Mouse (Mus musculus): Measurements from ENCODE around the gene Psmg4. TPM values are rescaled to one million over a fixed set of nuclear protein-coding genes. Genes with fewer than 3 reads are reported as not detected.

Psmg4 gene
- polyA plus RNA-seq, 1 experiment from 2014 or later: 79.2 TPM

- Histone ChIP-seq H3K27ac (replicated peaks; ENCODE audit: low read depth, low read length) (peak overlapping the region; percentile 98), H3K36me3 (ENCODE audit: control insufficient read depth, insufficient read depth, low read length) (peaks cover 6% of the 10 kb centered on the region; the same call in 1 of the 2 replicates), H3K27me3 (ENCODE audit: control insufficient read depth, insufficient read depth, low read length) (no peaks in the 10 kb centered on the region), H3K4me2 (ENCODE audit: low read length) (peak overlapping the region; percentile 88), H3K9ac (replicated peaks; ENCODE audit: low read length) (peak overlapping the region; percentile 76), H3K4me1 (ENCODE audit: control insufficient read depth, insufficient read depth, low read length) (peaks cover 36% of the 10 kb centered on the region), H3K4me3 (replicated peaks; ENCODE audit: low read depth, low read length) (peak overlapping the region; percentile 93), H3K9me3 (ENCODE audit: control insufficient read depth, low read length) (no peaks in the 10 kb centered on the region)
- DNase-seq: peak; percentile 90
- no peak for ATAC-seq (ENCODE audit: low FRiP score, low TSS enrichment)
- WGBS: under 1% methylated on average over 15 of the region's 15 CpGs
Measured at GRCm38 (mm10) chr13:34133326-34134071, 29.3 kb upstream of the Psmg4 start.

- peak; percentile 56 for DNase-seq
- peak overlapping the region; percentile 93 for H3K4me3 ChIP-seq (replicated peaks; ENCODE audit: low read depth, low read length)
Measured at GRCm38 (mm10) chr13:34134276-34134675, 28.5 kb upstream of the Psmg4 start.

GRCm38 (mm10) chr13:34136605-34137004 lies 26.2 kb upstream of the Psmg4 start:
- Histone ChIP-seq H3K36me3 (ENCODE audit: control insufficient read depth, insufficient read depth, low read length) (no peaks in the 10 kb centered on the region), H3K4me2 (ENCODE audit: low read length) (peak overlapping the region; percentile 17; the same call in 1 of the 2 replicates), H3K27me3 (ENCODE audit: control insufficient read depth, insufficient read depth, low read length) (no peaks in the 10 kb centered on the region), H3K27ac (replicated peaks; ENCODE audit: low read depth, low read length) (peak overlapping the region; percentile 98), H3K4me1 (ENCODE audit: control insufficient read depth, insufficient read depth, low read length) (peaks cover 36% of the 10 kb centered on the region), H3K9ac (replicated peaks; ENCODE audit: low read length) (peak overlapping the region; percentile 34; the same call in 1 of the 2 replicates), H3K4me3 (replicated peaks; ENCODE audit: low read depth, low read length) (no peak overlapping the region), H3K9me3 (ENCODE audit: control insufficient read depth, low read length) (no peaks in the 10 kb centered on the region)
- 28% methylated on average over 7 of the region's 7 CpGs for WGBS
- no peak for ATAC-seq (ENCODE audit: low FRiP score, low TSS enrichment)
- DNase-seq: peak; percentile 71

More at GRCm38 (mm10) chr13:34134276-34134675, 28.5 kb upstream of the Psmg4 start:
- Histone ChIP-seq H3K27me3 (ENCODE audit: control insufficient read depth, insufficient read depth, low read length) (no peaks in the 10 kb centered on the region), H3K4me1 (ENCODE audit: control insufficient read depth, insufficient read depth, low read length) (peaks cover 36% of the 10 kb centered on the region), H3K9me3 (ENCODE audit: control insufficient read depth, low read length) (no peaks in the 10 kb centered on the region), H3K4me2 (ENCODE audit: low read length) (peak overlapping the region; percentile 88), H3K36me3 (ENCODE audit: control insufficient read depth, insufficient read depth, low read length) (no peaks in the 10 kb centered on the region), H3K27ac (replicated peaks; ENCODE audit: low read depth, low read length) (peak overlapping the region; percentile 98), H3K9ac (replicated peaks; ENCODE audit: low read length) (peak overlapping the region; percentile 76)
- no peak for ATAC-seq (ENCODE audit: low FRiP score, low TSS enrichment)
- WGBS: 11% methylated on average over 7 of the region's 7 CpGs

DNA sequence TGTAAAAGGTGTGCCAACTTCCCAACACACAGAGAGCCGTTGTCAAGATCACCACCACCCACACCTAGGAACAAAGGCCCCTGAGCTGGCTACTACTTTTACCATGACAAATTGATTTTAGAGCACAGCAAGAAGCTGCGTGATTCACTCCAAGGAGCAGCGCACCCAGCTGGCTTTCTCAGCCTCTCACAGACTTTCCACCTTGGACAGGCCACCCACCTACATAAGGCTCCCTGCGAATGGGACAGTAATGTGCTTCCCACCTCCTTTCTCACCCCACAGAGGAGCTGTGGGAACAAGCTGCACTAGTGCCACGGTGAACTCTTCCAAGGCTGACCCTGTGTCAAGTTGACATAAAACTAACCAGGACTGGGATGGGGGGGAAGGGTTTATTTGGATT lies 19.4 kb upstream of the Psmg4 start:
- Histone ChIP-seq H3K36me3 (ENCODE audit: control insufficient read depth, insufficient read depth, low read length) (no peaks in the 10 kb centered on the region), H3K27me3 (ENCODE audit: control insufficient read depth, insufficient read depth, low read length) (no peaks in the 10 kb centered on the region), H3K9ac (replicated peaks; ENCODE audit: low read length) (no peak overlapping the region), H3K9me3 (ENCODE audit: control insufficient read depth, low read length) (no peaks in the 10 kb centered on the region), H3K4me2 (ENCODE audit: low read length) (no peak overlapping the region), H3K4me1 (ENCODE audit: control insufficient read depth, insufficient read depth, low read length) (peaks cover 18% of the 10 kb centered on the region), H3K27ac (replicated peaks; ENCODE audit: low read depth, low read length) (peak overlapping the region; percentile 37; the same call in 1 of the 2 replicates), H3K4me3 (replicated peaks; ENCODE audit: low read depth, low read length) (no peak overlapping the region)
- no peak for ATAC-seq (ENCODE audit: low FRiP score, low TSS enrichment)
- no peak for DNase-seq
- WGBS: 22% methylated on average over 5 of the region's 5 CpGs

GRCm38 (mm10) chr13:34146916-34147315 lies 15.8 kb upstream of the Psmg4 start:
- H3K36me3 ChIP-seq (ENCODE audit: control insufficient read depth, insufficient read depth, low read length): no peaks in the 10 kb centered on the region
- H3K4me3 ChIP-seq (replicated peaks; ENCODE audit: low read depth, low read length): no peak overlapping the region
- peak; percentile 18 for DNase-seq
- H3K27me3 ChIP-seq (ENCODE audit: control insufficient read depth, insufficient read depth, low read length): no peaks in the 10 kb centered on the region
- H3K4me1 ChIP-seq (ENCODE audit: control insufficient read depth, insufficient read depth, low read length): peaks cover 34% of the 10 kb centered on the region
- WGBS: 47% methylated on average over 3 of the region's 3 CpGs
- no peak overlapping the region for H3K9ac ChIP-seq (replicated peaks; ENCODE audit: low read length)
- H3K9me3 ChIP-seq (ENCODE audit: control insufficient read depth, low read length): no peaks in the 10 kb centered on the region
- ATAC-seq (ENCODE audit: low FRiP score, low TSS enrichment): no peak
- H3K27ac ChIP-seq (replicated peaks; ENCODE audit: low read depth, low read length): peak overlapping the region; percentile 97; the same call in 1 of the 2 replicates
- no peak overlapping the region for H3K4me2 ChIP-seq (ENCODE audit: low read length)

DNA sequence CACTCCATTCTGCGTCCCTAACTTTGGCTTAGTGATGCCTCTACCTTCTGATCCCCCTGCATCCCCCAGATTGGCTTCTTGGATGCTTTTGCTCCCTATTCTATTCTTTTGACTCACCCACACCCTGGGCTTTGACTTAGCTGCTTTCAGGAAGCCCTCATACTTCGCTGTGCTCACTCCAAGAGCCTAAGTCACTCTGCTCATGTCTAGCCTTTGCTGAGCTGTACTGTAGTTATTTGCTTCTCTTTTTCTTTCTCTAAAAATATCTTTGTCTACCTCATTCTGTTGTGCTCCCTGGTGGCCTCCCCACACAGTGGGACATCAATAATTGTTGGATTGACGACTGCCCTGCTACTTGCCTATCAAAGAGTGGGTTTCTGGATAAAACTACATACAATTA lies 14.6 kb upstream of the Psmg4 start:
- Histone ChIP-seq H3K27ac (replicated peaks; ENCODE audit: low read depth, low read length) (peak overlapping the region; percentile 97), H3K27me3 (ENCODE audit: control insufficient read depth, insufficient read depth, low read length) (no peaks in the 10 kb centered on the region), H3K4me3 (replicated peaks; ENCODE audit: low read depth, low read length) (peak overlapping the region; percentile 32), H3K9ac (replicated peaks; ENCODE audit: low read length) (peak overlapping the region; percentile 60), H3K4me1 (ENCODE audit: control insufficient read depth, insufficient read depth, low read length) (peaks cover 34% of the 10 kb centered on the region), H3K36me3 (ENCODE audit: control insufficient read depth, insufficient read depth, low read length) (no peaks in the 10 kb centered on the region), H3K9me3 (ENCODE audit: control insufficient read depth, low read length) (no peaks in the 10 kb centered on the region), H3K4me2 (ENCODE audit: low read length) (peak overlapping the region; percentile 60)
- DNase-seq (no peak), ATAC-seq (ENCODE audit: low FRiP score, low TSS enrichment) (peak; percentile 4; the same call in 1 of the 2 replicates)
- 32% methylated on average over 3 of the region's 3 CpGs for WGBS

DNA sequence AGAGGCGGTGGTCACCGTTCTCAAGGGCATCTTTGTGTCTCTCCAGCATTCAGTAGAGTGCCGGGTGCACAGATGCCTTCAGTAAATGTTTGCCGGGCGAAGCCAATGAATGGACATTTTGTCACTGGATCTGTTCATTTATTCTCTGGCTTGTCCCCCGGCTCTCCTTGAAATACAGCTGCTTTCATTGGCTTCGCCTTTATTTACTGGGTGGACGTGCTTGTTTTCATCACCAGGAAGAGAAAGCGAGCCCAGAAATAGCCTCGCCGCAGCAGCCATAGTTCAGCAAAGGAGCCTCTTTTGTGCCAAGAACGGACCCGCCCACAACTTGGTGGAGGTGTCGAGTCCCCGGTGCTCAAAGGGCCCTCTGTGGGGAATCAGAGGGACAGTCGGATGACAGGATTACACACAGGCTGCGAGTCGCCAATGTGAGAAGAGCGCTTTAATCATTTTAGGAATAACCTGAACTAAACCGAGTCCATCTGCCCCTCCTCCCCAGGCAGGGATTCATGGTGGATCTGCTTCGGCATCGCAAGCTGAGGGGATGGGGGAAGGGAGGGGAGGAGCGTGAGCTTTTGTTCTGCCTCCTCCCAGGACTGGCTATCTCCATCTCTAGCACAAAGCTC lies 13.9 kb upstream of the Psmg4 start:
- Histone ChIP-seq H3K4me1 (ENCODE audit: control insufficient read depth, insufficient read depth, low read length) (peaks cover 30% of the 10 kb centered on the region), H3K36me3 (ENCODE audit: control insufficient read depth, insufficient read depth, low read length) (no peaks in the 10 kb centered on the region), H3K9me3 (ENCODE audit: control insufficient read depth, low read length) (no peaks in the 10 kb centered on the region), H3K27ac (replicated peaks; ENCODE audit: low read depth, low read length) (peak overlapping the region; percentile 97), H3K4me3 (replicated peaks; ENCODE audit: low read depth, low read length) (peak overlapping the region; percentile 32), H3K9ac (replicated peaks; ENCODE audit: low read length) (peak overlapping the region; percentile 60), H3K4me2 (ENCODE audit: low read length) (peak overlapping the region; percentile 60), H3K27me3 (ENCODE audit: control insufficient read depth, insufficient read depth, low read length) (no peaks in the 10 kb centered on the region)
- WGBS: under 1% methylated on average over 23 of the region's 23 CpGs
- DNase-seq (peak; percentile 94), ATAC-seq (ENCODE audit: low FRiP score, low TSS enrichment) (peak; percentile 91)

DNA sequence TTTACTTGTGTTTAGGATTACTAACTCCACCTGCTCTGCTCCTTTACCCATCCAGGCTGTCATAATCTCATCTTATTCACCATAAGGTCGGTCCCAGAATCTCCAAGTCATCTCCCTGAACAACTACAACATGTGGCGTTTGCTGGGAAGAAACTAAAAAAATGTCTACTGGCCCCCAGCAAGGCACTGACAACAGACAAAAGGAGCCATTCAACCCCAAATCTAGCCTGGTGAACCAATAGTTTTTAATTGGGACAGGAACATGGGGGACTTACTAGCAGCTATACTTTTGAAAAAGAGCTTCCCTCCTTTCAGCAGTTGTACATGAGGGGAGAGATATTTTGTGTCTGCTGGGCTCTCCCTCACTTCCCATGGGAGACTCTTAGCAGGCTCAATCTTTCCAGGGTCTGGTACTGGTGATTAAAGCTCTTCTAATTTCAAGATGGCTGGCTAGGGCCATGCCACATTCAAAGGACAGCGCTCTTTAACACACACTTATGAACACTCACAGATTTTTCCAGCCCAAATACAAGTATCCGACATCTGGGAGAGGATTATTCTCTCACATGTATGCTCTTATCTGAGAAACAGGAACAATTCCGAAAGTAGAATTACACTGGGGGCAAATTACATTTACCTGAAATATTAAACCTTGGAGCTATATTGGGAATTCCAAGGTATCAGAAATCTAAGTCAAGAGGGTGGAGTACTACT lies 13.1 kb upstream of the Psmg4 start:
- H3K27me3 ChIP-seq (ENCODE audit: control insufficient read depth, insufficient read depth, low read length): no peaks in the 10 kb centered on the region
- H3K9me3 ChIP-seq (ENCODE audit: control insufficient read depth, low read length): no peaks in the 10 kb centered on the region
- H3K36me3 ChIP-seq (ENCODE audit: control insufficient read depth, insufficient read depth, low read length): no peaks in the 10 kb centered on the region
- peak overlapping the region; percentile 32 for H3K4me3 ChIP-seq (replicated peaks; ENCODE audit: low read depth, low read length)
- WGBS: 36% methylated on average over 5 of the region's 5 CpGs
- DNase-seq (peak; percentile 60), ATAC-seq (ENCODE audit: low FRiP score, low TSS enrichment) (no peak)
- peaks cover 32% of the 10 kb centered on the region for H3K4me1 ChIP-seq (ENCODE audit: control insufficient read depth, insufficient read depth, low read length)
- peak overlapping the region; percentile 60 for H3K4me2 ChIP-seq (ENCODE audit: low read length)
- peak overlapping the region; percentile 97 for H3K27ac ChIP-seq (replicated peaks; ENCODE audit: low read depth, low read length)
- peak overlapping the region; percentile 60 for H3K9ac ChIP-seq (replicated peaks; ENCODE audit: low read length)
